Mouse (Mus musculus) liver, adult 2 months (tissue): ENCODE results near the gene Ahrr.

Source experiments
- CTCF ChIP-seq: fragments of 200-500 bp; IDR thresholded peaks from 2 replicates; pipeline ENCODE4 v1.5.1; 2011; ENCODE audit warnings: low read depth, low read length, control low read depth
- POLR2A ChIP-seq: fragments of 200-500 bp; IDR thresholded peaks from 2 replicates; pipeline ENCODE4 v1.6.1; 2011; ENCODE audit warnings: low read length, control low read depth; ENCODE audit not compliant: insufficient read depth; ENCODE audit errors: extremely low read depth

DNA sequence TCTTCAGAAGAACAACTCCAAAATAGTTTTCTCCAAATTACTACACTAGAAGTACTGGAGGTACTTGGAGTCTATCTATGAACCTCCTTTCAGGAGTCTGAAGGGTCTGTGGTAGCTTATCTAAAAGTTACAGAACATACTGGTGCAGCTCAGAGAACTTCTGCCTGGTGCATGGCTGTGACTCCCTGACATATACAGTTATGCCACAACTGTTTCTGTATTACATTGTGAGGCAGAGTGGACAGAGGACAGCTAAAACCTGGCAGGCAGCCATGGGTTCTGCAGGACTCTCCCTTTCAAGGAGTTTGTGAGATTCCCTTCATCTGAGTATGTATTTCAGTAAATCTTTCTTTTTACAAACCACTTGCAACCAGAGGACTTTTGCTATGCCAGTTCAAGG lies 45.6 kb downstream of the Ahrr start:
- TF ChIP-seq POLR2A (no peak), CTCF (no peak)
